Mouse (Mus musculus) embryonic facial prominence, embryonic 10.5 days (tissue): ENCODE data around the gene Ubl7. TPM values are rescaled to one million over a fixed set of nuclear protein-coding genes. Genes with fewer than 3 reads are reported as not detected.

Experiments used
- DNase-seq: peaks from one replicate; pipeline ENCODE4 v3.0.0-alpha.2; 2017; ENCODE audit warnings: low spot score
- H3K27ac ChIP-seq: fragments of 300-500 bp; sonication (generic); replicated peaks from 2 replicates; pipeline ENCODE4 v1.5.1; 2016; ENCODE audit warnings: mild to moderate bottlenecking
- H3K27me3 ChIP-seq: fragments of 300-500 bp; sonication (generic); replicated peaks from 2 replicates; pipeline ENCODE4 v1.6.1; 2016; ENCODE audit warnings: low read depth, mild to moderate bottlenecking; ENCODE audit not compliant: poor library complexity, severe bottlenecking
- H3K36me3 ChIP-seq: fragments of 300-500 bp; sonication (generic); replicated peaks from 2 replicates; pipeline ENCODE4 v1.6.1; 2016; ENCODE audit warnings: mild to moderate bottlenecking, moderate library complexity
- H3K4me1 ChIP-seq: fragments of 300-500 bp; sonication (generic); 2 replicates; pipeline ENCODE4 v1.6.1; 2016
- H3K4me3 ChIP-seq: fragments of 300-500 bp; sonication (generic); 2 replicates; pipeline ENCODE4 v1.5.1; 2016; ENCODE audit warnings: mild to moderate bottlenecking, moderate library complexity
- H3K9me3 ChIP-seq: fragments of 300-500 bp; sonication (generic); 2 replicates; pipeline ENCODE4 v1.6.1; 2016; ENCODE audit warnings: mild to moderate bottlenecking
- WGBS: fragments of 180-500 bp; shearing (Covaris S2); methylation state at CpG from one replicate; pipeline ENCODE4 v1.1.7; 2016; 5-methylcytosine and 5-hydroxymethylcytosine counted together
- polyA plus RNA-seq: library from polyadenylated mRNA; unstranded; fragments of >200 nt; fragmentation: Nextera tagmentation; extraction: Ambion mirVana; gene quantifications from 2 replicates; pipeline ENCODE4 v1.2.1, GENCODE M21; 2016

The Ubl7 gene
- polyA plus RNA-seq, 1 experiment from 2014 or later: 130 TPM

DNA sequence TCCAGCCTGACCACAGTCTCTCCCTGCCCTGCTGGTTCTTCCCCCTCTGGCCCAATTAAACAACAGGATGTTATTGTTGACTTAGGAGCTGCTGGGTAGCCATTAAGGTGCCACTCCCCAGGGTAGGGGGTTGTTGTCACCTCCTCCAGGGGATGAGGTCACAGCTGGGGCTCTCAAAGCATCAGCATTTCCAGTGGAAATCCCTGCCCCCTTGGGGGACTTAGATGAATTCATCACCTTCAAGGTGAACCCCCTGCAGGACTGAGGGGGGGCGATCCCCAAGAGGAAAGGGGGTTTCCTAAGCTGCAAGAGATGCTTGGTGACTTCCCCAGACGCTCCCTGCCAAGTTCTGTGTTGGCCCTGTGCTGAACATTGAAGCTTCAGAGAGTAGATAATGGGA lies 32.3 kb downstream of the Ubl7 start:
- Histone ChIP-seq H3K9me3 (no peaks in the 10 kb centered on the region), H3K4me3 (no peak overlapping the region), H3K36me3 (no peaks in the 10 kb centered on the region), H3K27me3 (peaks cover 98% of the 10 kb centered on the region), H3K4me1 (peaks cover 50% of the 10 kb centered on the region), H3K27ac (no peak overlapping the region)
- WGBS: 33% methylated on average over 2 of the region's 2 CpGs
- DNase-seq: no peak

DNA sequence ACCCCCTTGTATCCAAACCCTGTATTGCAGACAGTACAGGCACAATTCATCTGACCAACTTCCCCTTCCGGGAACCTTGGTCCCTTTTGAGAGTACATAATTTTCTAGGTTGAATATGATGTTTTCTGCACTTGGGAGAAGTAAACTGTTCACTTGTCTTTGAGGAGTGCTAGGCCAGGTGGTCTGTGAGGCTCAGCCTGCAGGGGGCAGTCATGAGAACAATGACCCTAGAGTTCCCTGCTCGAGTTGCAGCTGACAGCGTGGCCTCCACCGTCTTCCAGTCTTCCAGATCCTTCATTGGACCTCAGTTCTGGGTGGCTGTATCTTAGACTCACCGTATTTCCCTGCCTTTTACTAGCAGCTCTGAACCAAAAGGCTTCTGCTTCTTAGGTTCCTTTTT lies 33.8 kb downstream of the Ubl7 start:
- Histone ChIP-seq H3K4me1 (peaks cover 49% of the 10 kb centered on the region), H3K9me3 (no peaks in the 10 kb centered on the region), H3K27ac (no peak overlapping the region), H3K27me3 (peaks cover 96% of the 10 kb centered on the region), H3K36me3 (no peaks in the 10 kb centered on the region), H3K4me3 (no peak overlapping the region)
- peak; percentile 72 for DNase-seq
- WGBS: 30% methylated on average over 5 of the region's 5 CpGs

DNA sequence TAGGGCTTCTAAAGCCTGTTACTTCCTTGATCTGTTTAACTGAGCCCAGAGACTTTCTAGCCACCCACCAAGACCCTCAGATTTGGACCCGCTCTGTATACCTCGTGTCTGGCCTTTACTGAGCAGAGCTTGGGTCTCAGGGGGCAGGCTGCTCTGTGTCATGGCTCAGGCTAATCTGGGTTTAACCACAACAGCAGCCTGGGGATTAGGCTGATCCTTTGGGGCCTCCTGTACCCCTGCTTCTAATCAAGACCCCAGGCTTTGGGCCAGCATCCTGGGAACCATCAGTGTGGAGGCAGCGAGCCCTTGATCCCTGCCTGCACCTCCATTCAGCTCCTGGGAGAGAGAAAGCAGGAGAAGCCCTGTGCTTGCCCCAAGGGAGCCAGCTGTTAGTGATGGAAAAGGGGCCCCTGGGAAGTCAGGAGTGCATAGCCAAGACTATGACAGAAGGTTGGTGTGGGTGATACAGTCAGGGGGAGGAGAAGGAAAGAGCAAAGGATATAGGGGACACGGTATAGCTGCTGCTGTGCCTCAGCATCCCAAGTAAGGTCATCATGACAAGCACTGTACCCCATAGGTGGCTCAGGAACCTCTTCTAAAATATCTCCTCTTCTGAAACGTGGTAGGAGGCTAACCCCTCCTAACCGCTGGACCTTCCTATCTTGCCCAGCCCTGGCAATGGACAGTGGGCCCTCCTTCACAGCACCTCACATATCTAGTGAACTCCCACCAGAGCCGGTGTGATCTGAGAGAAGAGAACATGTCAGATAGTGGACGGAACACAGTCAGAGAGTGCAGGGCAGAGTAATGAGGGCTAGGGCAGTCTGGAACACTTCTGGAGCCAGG lies 35.2 kb downstream of the Ubl7 start:
- WGBS: 75% methylated on average over 8 of the region's 8 CpGs
- Histone ChIP-seq H3K27ac (no peak overlapping the region), H3K4me3 (no peak overlapping the region), H3K4me1 (peaks cover 49% of the 10 kb centered on the region), H3K36me3 (no peaks in the 10 kb centered on the region), H3K27me3 (peaks cover 96% of the 10 kb centered on the region), H3K9me3 (no peaks in the 10 kb centered on the region)
- no peak for DNase-seq

DNA sequence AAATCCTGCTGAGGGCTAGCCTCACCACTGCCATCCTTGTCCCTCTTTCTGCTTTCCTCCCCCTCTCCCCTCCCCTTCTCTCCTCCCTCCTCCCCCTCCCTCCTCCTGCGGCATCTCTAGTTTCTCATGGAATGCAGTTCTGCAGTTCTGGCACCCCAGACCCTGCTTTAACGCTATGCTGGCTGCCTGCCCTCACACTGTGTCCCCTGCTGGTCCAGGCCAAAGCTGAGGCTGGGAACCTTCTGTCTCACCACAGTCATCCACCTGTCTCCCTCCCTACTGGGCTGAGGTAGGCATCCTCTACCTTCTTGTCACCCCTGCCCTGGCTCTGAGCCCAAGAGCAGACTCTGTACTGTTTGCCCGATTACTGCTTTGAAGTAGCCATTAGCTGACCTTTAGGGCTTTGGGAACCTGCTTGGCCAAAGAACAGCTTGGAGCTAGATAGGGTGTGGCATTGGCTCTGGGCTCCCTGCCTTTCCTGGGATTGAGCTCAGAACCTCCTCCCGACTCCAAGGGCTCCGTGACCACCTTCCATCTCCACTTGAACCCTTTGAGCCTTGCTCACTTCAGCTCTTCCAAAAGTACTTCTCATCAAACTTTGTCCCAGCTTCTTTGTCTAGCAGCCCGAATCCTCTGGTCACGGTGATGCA lies 36.7 kb downstream of the Ubl7 start:
- no peak overlapping the region for H3K4me3 ChIP-seq
- WGBS: 57% methylated on average over 7 of the region's 7 CpGs
- peaks cover 60% of the 10 kb centered on the region for H3K4me1 ChIP-seq
- H3K27me3 ChIP-seq: peaks cover 83% of the 10 kb centered on the region
- H3K27ac ChIP-seq: no peak overlapping the region
- peak; percentile 43 for DNase-seq
- H3K9me3 ChIP-seq: no peaks in the 10 kb centered on the region
- no peaks in the 10 kb centered on the region for H3K36me3 ChIP-seq

DNA sequence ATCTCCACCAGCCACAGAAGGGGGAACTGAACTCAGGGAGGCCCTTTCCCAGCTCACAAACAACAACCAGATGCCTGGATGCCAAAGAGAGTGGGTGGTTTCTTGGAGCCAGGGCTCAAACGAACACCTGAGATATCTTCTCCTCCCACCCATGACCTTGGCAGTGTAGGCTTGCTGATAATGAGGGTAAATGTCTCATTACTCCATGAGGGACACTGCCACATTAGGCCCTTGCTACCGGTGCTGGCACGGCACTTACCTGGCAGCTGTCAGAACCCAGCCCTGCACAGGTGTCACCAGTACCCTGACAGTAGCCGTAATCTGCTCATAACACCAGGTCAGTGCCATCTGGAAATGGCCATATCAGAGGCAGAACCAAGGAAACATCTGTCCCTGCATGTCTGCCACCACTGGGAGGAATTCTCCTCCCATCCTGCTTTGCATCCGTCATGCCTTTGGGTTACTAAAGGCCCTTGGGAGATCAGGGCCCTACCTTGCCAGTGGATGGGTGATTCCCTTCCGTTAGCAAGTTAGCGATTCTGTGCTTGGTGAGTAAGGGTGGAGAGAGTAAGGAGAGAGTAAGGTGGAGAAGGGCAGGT lies 37.7 kb downstream of the Ubl7 start:
- Histone ChIP-seq H3K9me3 (no peaks in the 10 kb centered on the region), H3K27ac (no peak overlapping the region), H3K36me3 (no peaks in the 10 kb centered on the region), H3K4me1 (peaks cover 62% of the 10 kb centered on the region), H3K27me3 (peaks cover 74% of the 10 kb centered on the region), H3K4me3 (no peak overlapping the region)
- WGBS: 88% methylated on average over 7 of the region's 7 CpGs
- DNase-seq: no peak

DNA sequence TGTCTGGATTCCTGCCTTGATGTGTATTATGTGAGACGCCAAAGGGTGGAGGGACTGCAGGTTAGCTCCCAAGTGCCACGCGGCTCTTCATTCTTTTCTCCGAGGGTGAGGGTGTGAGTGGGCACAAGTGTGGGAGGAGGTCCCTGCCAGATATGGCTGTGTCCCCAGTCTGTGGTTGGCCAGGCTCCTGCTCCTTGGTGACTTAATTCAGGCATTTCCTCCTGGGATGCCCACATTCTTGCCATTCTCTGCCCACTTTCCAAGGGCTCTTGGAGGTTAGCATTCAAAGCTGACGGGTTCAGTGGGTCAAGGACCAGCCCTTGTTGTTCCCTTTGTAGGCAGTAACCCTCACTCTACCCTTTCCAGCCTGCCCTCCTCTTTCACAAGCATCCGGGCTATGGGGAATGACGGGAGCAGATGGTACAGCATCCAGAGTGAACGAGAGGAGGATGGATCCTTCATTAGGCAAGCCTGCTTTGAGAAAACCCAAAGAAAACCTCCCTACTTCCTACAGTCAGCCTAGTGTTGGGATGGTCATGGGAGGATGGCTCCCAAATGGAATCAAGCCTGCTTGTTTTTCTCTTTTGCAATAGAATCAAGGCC lies 38.4 kb downstream of the Ubl7 start:
- peaks cover 69% of the 10 kb centered on the region for H3K4me1 ChIP-seq
- no peak overlapping the region for H3K4me3 ChIP-seq
- no peaks in the 10 kb centered on the region for H3K36me3 ChIP-seq
- H3K9me3 ChIP-seq: no peaks in the 10 kb centered on the region
- DNase-seq: no peak
- peaks cover 71% of the 10 kb centered on the region for H3K27me3 ChIP-seq
- WGBS: 88% methylated on average over 8 of the region's 8 CpGs
- H3K27ac ChIP-seq: no peak overlapping the region

DNA sequence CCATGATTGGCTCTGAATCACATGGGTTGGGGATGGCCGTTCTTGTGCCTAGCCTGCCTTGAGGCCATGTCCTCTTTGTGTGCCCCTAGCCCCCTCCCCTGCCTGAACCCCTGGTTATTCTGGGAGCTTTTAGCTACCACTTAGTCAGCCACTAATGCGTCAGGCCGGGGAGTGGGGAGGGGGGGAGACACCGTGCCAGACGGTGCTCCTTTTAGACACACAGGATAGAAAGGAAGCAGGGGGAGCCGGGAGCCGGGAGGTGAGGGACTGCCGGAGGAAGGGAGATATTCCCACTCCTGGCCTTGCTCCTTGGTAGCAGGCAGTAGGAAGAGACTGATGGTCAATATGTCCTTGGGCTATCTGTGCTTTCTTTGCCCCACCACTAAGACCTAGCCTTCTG lies 39.1 kb downstream of the Ubl7 start:
- WGBS: 43% methylated on average over 8 of the region's 8 CpGs
- Histone ChIP-seq H3K27me3 (peaks cover 64% of the 10 kb centered on the region), H3K36me3 (no peaks in the 10 kb centered on the region), H3K4me3 (no peak overlapping the region), H3K27ac (peak overlapping the region; percentile 21; the same call in 1 of the 2 replicates), H3K9me3 (no peaks in the 10 kb centered on the region), H3K4me1 (peaks cover 66% of the 10 kb centered on the region)
- no peak for DNase-seq

DNA sequence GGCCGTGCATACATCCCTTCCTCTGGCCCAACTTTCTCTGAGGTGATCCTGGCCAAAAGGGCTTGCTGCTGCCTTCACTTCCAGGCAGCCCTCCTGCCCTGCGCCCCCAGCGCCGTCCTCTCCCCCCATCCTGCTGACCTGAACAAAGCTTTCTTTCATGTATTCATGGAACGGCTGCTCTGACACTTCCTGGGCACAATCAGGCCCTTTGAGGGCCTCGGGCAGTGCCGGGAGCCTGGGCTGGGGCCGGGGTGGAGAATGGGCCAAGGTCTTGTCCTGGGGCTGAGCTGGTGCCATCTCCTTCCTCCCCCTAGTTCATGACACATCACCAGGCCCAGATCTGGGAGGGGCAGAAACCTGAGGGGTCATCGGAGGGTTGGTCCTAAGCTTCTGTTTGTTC lies 39.7 kb downstream of the Ubl7 start:
- no peaks in the 10 kb centered on the region for H3K9me3 ChIP-seq
- H3K27me3 ChIP-seq: peaks cover 58% of the 10 kb centered on the region
- H3K4me3 ChIP-seq: no peak overlapping the region
- H3K4me1 ChIP-seq: peaks cover 65% of the 10 kb centered on the region
- DNase-seq: no peak
- 28% methylated on average over 9 of the region's 9 CpGs for whole genome bisulfite sequencing
- H3K36me3 ChIP-seq: no peaks in the 10 kb centered on the region
- H3K27ac ChIP-seq: peak overlapping the region; percentile 21

DNA sequence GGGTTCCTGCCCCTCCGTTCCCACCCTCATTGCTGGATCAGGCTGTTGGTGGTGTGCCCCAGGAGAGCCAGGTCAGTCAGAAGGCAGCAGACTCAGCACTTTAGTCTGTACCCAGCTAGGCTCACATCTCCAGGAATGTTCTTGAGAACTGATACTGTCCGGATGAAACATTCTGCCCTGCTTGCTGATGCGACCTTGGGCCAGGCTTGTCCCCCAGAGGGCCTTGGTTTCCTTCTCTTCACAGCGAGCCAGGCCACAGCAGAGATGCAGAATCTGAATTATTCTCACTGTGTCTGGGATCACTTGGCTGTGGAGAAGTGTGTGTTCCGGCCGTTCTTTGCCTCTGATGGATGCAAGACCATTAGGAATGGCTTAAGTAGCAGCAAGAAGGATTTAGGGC lies 41.2 kb downstream of the Ubl7 start:
- Histone ChIP-seq H3K27me3 (peaks cover 43% of the 10 kb centered on the region), H3K36me3 (no peaks in the 10 kb centered on the region), H3K4me1 (peaks cover 60% of the 10 kb centered on the region), H3K27ac (peak overlapping the region; percentile 26; the same call in 1 of the 2 replicates), H3K9me3 (no peaks in the 10 kb centered on the region), H3K4me3 (no peak overlapping the region)
- no peak for DNase-seq
- WGBS: 48% methylated on average over 6 of the region's 6 CpGs

DNA sequence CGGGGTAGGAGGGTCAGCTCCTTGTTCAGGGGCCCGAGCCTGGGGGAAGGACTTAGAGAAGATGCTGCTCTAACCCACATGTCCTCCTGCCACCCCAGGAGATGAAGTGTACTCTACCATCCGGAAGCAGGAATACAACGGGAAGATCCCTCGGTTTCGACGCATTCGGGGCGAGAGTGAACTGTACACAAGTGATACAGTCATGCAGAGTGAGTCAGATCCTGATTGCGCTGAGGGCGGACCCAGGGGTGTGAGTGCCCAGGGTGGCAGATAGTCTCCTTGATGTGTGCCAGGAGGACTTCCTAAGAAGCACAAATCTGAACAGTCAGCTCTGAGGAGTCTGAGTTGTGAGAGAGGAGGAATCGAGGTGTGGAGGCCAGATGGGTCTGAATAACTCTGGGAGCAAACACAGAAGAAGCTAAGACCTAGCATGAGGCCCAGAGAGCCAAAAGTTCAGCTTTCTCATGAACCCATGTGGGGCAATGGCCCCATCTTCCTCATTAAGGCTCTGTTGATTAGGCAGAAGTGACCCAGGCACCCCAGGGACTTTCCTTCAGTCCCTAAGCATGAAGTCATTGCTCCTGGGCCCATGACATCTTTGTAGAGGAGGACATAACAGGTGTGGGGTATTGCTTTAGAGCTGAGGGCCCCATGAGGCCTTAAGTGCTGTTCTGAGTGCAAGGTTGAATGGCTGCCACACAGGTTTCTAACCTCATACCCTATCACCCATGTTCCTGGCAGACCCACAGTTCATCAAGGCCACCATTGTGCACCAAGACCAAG lies 44.4 kb downstream of the Ubl7 start:
- Histone ChIP-seq H3K27me3 (peaks cover 15% of the 10 kb centered on the region), H3K4me1 (peaks cover 46% of the 10 kb centered on the region), H3K36me3 (no peaks in the 10 kb centered on the region), H3K4me3 (no peak overlapping the region), H3K9me3 (no peaks in the 10 kb centered on the region), H3K27ac (no peak overlapping the region)
- no peak for DNase-seq
- WGBS: 93% methylated on average over 12 of the region's 12 CpGs

DNA sequence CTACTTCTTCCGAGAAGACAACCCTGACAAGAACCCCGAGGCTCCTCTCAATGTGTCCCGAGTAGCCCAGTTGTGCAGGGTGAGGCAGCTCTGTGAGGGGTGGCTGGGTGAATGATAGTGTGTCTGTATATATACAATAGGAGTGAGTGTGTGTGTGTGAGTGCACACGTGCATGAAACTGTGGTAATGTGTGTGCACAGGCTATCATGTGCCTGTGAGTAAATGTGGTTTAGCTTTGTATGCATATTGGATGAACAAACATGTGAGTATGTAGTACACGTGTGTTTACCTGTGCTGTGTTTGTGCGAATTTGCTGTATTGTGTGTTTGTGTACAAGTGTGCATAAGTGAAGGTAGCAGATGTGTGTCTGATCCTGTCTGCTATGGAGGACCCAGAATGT lies 45.0 kb downstream of the Ubl7 start:
- Histone ChIP-seq H3K4me1 (peaks cover 45% of the 10 kb centered on the region), H3K36me3 (no peaks in the 10 kb centered on the region; the same call in 1 of the 2 replicates), H3K27ac (no peak overlapping the region), H3K4me3 (no peak overlapping the region), H3K27me3 (peaks cover 9% of the 10 kb centered on the region; the same call in 1 of the 2 replicates), H3K9me3 (no peaks in the 10 kb centered on the region)
- 88% methylated on average over 6 of the region's 6 CpGs for WGBS
- no peak for DNase-seq
